Mouse (Mus musculus): Measurements from ENCODE around the gene Actl6a. TPM values are rescaled to one million over a fixed set of nuclear protein-coding genes. Genes with fewer than 3 reads are reported as not detected.

Gene Actl6a
- polyA plus RNA-seq, 1 experiment = 0.90 TPM

GRCm38 (mm10) chr3:32669211-32669610, 36.9 kb upstream of the Actl6a start:
- Histone ChIP-seq H3K27me3 (ENCODE audit: control insufficient read depth) (no peaks in the 10 kb centered on the region), H3K4me1 (ENCODE audit: control insufficient read depth) (no peaks in the 10 kb centered on the region), H3K9me3 (ENCODE audit: control insufficient read depth, low read length) (no peaks in the 10 kb centered on the region), H3K36me3 (ENCODE audit: control insufficient read depth) (no peaks in the 10 kb centered on the region), H3K4me3 (replicated peaks) (no peak overlapping the region)
- TF ChIP-seq TAL1 (IDR thresholded peaks at IDR 0.05; ENCODE audit: low read length) = no peak
- TF ChIP-seq GATA1 (IDR thresholded peaks at IDR 0.05; ENCODE audit: low read length) = no peak

- H3K9me3 ChIP-seq (ENCODE audit: control insufficient read depth, low read length) = no peaks in the 10 kb centered on the region
- H3K4me1 ChIP-seq (ENCODE audit: control insufficient read depth) = no peaks in the 10 kb centered on the region
- H3K4me3 ChIP-seq (replicated peaks) = no peak overlapping the region
- no peaks in the 10 kb centered on the region for H3K27me3 ChIP-seq (ENCODE audit: control insufficient read depth)
- TF ChIP-seq TAL1 (IDR thresholded peaks at IDR 0.05; ENCODE audit: low read length) = no peak
- TF ChIP-seq GATA1 (IDR thresholded peaks at IDR 0.05; ENCODE audit: low read length) = no peak
- H3K36me3 ChIP-seq (ENCODE audit: control insufficient read depth) = no peaks in the 10 kb centered on the region
Observed at GRCm38 (mm10) chr3:32670196-32670595, 35.9 kb upstream of the Actl6a start.

GRCm38 (mm10) chr3:32673151-32673550, 32.9 kb upstream of the Actl6a start:
- peaks cover 15% of the 10 kb centered on the region for H3K4me1 ChIP-seq (ENCODE audit: control insufficient read depth)
- H3K27me3 ChIP-seq (ENCODE audit: control insufficient read depth) = no peaks in the 10 kb centered on the region
- no peak for TF ChIP-seq TAL1 (IDR thresholded peaks at IDR 0.05; ENCODE audit: low read length)
- no peak for TF ChIP-seq GATA1 (IDR thresholded peaks at IDR 0.05; ENCODE audit: low read length)
- no peaks in the 10 kb centered on the region for H3K36me3 ChIP-seq (ENCODE audit: control insufficient read depth)
- no peaks in the 10 kb centered on the region for H3K9me3 ChIP-seq (ENCODE audit: control insufficient read depth, low read length)
- no peak overlapping the region for H3K4me3 ChIP-seq (replicated peaks)

- Histone ChIP-seq H3K36me3 (ENCODE audit: control insufficient read depth) (no peaks in the 10 kb centered on the region), H3K4me3 (replicated peaks) (no peak overlapping the region), H3K4me1 (ENCODE audit: control insufficient read depth) (peaks cover 41% of the 10 kb centered on the region), H3K9me3 (ENCODE audit: control insufficient read depth, low read length) (no peaks in the 10 kb centered on the region), H3K27me3 (ENCODE audit: control insufficient read depth) (no peaks in the 10 kb centered on the region)
- TF ChIP-seq TAL1 (IDR thresholded peaks at IDR 0.05; ENCODE audit: low read length) = no peak
- no peak for TF ChIP-seq GATA1 (IDR thresholded peaks at IDR 0.05; ENCODE audit: low read length)
Observed at GRCm38 (mm10) chr3:32676393-32676792, 29.7 kb upstream of the Actl6a start.

- TF ChIP-seq GATA1 (IDR thresholded peaks at IDR 0.05; ENCODE audit: low read length) (no peak), TAL1 (IDR thresholded peaks at IDR 0.05; ENCODE audit: low read length) (no peak)
- Histone ChIP-seq H3K36me3 (ENCODE audit: control insufficient read depth) (no peaks in the 10 kb centered on the region), H3K4me3 (replicated peaks) (no peak overlapping the region), H3K9me3 (ENCODE audit: control insufficient read depth, low read length) (no peaks in the 10 kb centered on the region), H3K4me1 (ENCODE audit: control insufficient read depth) (peaks cover 55% of the 10 kb centered on the region), H3K27me3 (ENCODE audit: control insufficient read depth) (no peaks in the 10 kb centered on the region)
Observed at GRCm38 (mm10) chr3:32682910-32683531, 23.1 kb upstream of the Actl6a start.

GRCm38 (mm10) chr3:32684631-32685030, 21.5 kb upstream of the Actl6a start:
- Histone ChIP-seq H3K4me1 (ENCODE audit: control insufficient read depth) (peaks cover 57% of the 10 kb centered on the region), H3K36me3 (ENCODE audit: control insufficient read depth) (no peaks in the 10 kb centered on the region), H3K27me3 (ENCODE audit: control insufficient read depth) (no peaks in the 10 kb centered on the region), H3K4me3 (replicated peaks) (no peak overlapping the region), H3K9me3 (ENCODE audit: control insufficient read depth, low read length) (no peaks in the 10 kb centered on the region)
- TF ChIP-seq GATA1 (IDR thresholded peaks at IDR 0.05; ENCODE audit: low read length) (no peak), TAL1 (IDR thresholded peaks at IDR 0.05; ENCODE audit: low read length) (no peak)

- H3K4me3 ChIP-seq (replicated peaks) = no peak overlapping the region
- H3K36me3 ChIP-seq (ENCODE audit: control insufficient read depth) = no peaks in the 10 kb centered on the region
- TF ChIP-seq TAL1 (IDR thresholded peaks at IDR 0.05; ENCODE audit: low read length) (no peak), GATA1 (IDR thresholded peaks at IDR 0.05; ENCODE audit: low read length) (no peak)
- no peaks in the 10 kb centered on the region for H3K27me3 ChIP-seq (ENCODE audit: control insufficient read depth)
- H3K4me1 ChIP-seq (ENCODE audit: control insufficient read depth) = peaks cover 59% of the 10 kb centered on the region
- no peaks in the 10 kb centered on the region for H3K9me3 ChIP-seq (ENCODE audit: control insufficient read depth, low read length)
Observed at GRCm38 (mm10) chr3:32686537-32686936, 19.6 kb upstream of the Actl6a start.

GRCm38 (mm10) chr3:32687156-32687555, 18.9 kb upstream of the Actl6a start:
- H3K9me3 ChIP-seq (ENCODE audit: control insufficient read depth, low read length) = no peaks in the 10 kb centered on the region
- H3K27me3 ChIP-seq (ENCODE audit: control insufficient read depth) = no peaks in the 10 kb centered on the region
- no peak overlapping the region for H3K4me3 ChIP-seq (replicated peaks)
- no peaks in the 10 kb centered on the region for H3K36me3 ChIP-seq (ENCODE audit: control insufficient read depth)
- TF ChIP-seq TAL1 (IDR thresholded peaks at IDR 0.05; ENCODE audit: low read length) = no peak
- H3K4me1 ChIP-seq (ENCODE audit: control insufficient read depth) = peaks cover 63% of the 10 kb centered on the region

GRCm38 (mm10) chr3:32689567-32689999, 16.5 kb upstream of the Actl6a start:
- no peaks in the 10 kb centered on the region for H3K9me3 ChIP-seq (ENCODE audit: control insufficient read depth, low read length)
- H3K4me3 ChIP-seq (replicated peaks) = no peak overlapping the region
- H3K36me3 ChIP-seq (ENCODE audit: control insufficient read depth) = no peaks in the 10 kb centered on the region
- peaks cover 72% of the 10 kb centered on the region for H3K4me1 ChIP-seq (ENCODE audit: control insufficient read depth)
- TF ChIP-seq GATA1 (IDR thresholded peaks at IDR 0.05; ENCODE audit: low read length) (0 out of 2 replicates have a peak, but pooled peaks have one; percentile 10), TAL1 (IDR thresholded peaks at IDR 0.05; ENCODE audit: low read length) (no peak)
- no peaks in the 10 kb centered on the region for H3K27me3 ChIP-seq (ENCODE audit: control insufficient read depth)

- Histone ChIP-seq H3K27me3 (ENCODE audit: control insufficient read depth) (no peaks in the 10 kb centered on the region), H3K4me3 (replicated peaks) (no peak overlapping the region), H3K4me1 (ENCODE audit: control insufficient read depth) (peaks cover 76% of the 10 kb centered on the region), H3K36me3 (ENCODE audit: control insufficient read depth) (no peaks in the 10 kb centered on the region), H3K9me3 (ENCODE audit: control insufficient read depth, low read length) (no peaks in the 10 kb centered on the region)
- no peak for TF ChIP-seq TAL1 (IDR thresholded peaks at IDR 0.05; ENCODE audit: low read length)
Observed at GRCm38 (mm10) chr3:32690008-32690407, 16.1 kb upstream of the Actl6a start.

Measured in erythroblast, embryonic 14.5 days (primary cell).